8 mouse cellular contexts compared by ENCODE assay signal in genomic region chr19:4625179-4625828, GRCm38 (mm10). TPM values are rescaled to one million over a fixed set of nuclear protein-coding genes. Genes with fewer than 3 reads are reported as not detected.
DNase-seq lines count a peak whose midpoint lies in the region; ATAC-seq lines count a peak whose summit lies in the region.

Gene Rce1 (minus strand): TSS chr19:4625641.

- peak within 1 kb of the TSS; percentile 85 for H3K4me3 ChIP-seq in hindbrain, embryonic 13.5 days

- H3K27ac ChIP-seq in hindbrain, embryonic 13.5 days = peak within 1 kb of the TSS; percentile 95

- peaks cover 36% of the 10 kb centered on the region for H3K36me3 ChIP-seq in hindbrain, embryonic 13.5 days

- WGBS in hindbrain, embryonic 13.5 days = under 1% methylated on average over 64 of the region's 64 CpGs

- peak within 1 kb of the TSS; percentile 91 for H3K9ac ChIP-seq in hindbrain, embryonic 13.5 days

- peak; percentile 90 for DNase-seq in R1 (ENCODE audit: low read depth, low spot score)
- peak; percentile 92 to 95 for DNase-seq in cerebellum, postnatal 14 days
- peak; percentile 87 for DNase-seq in frontal cortex, postnatal 25 days (ENCODE audit: low spot score in 2 of 2)
- peak; percentile 89 to 93 for DNase-seq in layer of hippocampus, postnatal 25 days (ENCODE audit: extremely low spot score in 1 of 2, low spot score in 1 of 2)
- peak; percentile 89 for DNase-seq in lung, postnatal 25 days (ENCODE audit: low spot score)
- peak; percentile 78 for DNase-seq in retina, adult 2 months (ENCODE audit: low read depth, low spot score)
- DNase-seq in thymus, postnatal 25 days = peak; percentile 91

- peak; percentile 86 for ATAC-seq in hindbrain, embryonic 13.5 days (ENCODE audit: low FRiP score)

- no peaks in the 10 kb centered on the region for H3K9me3 ChIP-seq in hindbrain, embryonic 13.5 days

- H3K27me3 ChIP-seq in hindbrain, embryonic 13.5 days = no peaks in the 10 kb centered on the region

- H3K4me2 ChIP-seq in hindbrain, embryonic 13.5 days = peak within 1 kb of the TSS; percentile 94

- H3K4me1 ChIP-seq in hindbrain, embryonic 13.5 days (replicated peaks) = peaks cover 46% of the 10 kb centered on the region

RNA-seq across cellular contexts. Expression of gene Rce1, which starts in this region (rescaled TPM):
- polyA plus RNA-seq in hindbrain, embryonic 13.5 days (2015; fragmentation: Nextera tagmentation; extraction: Ambion mirVana) = 52.0 and 54.2 TPM in 2 replicates
- 10 to 100 TPM; 21.4 to 24.2 TPM for total RNA-seq in layer of hippocampus, postnatal 25 days (2021)

Comparison
In these comparisons a context has a peak if more than half of its experiments do, and no peak if none do; other contexts are left out.
1. Peak in every context shown above with its lines: DNase-seq, ATAC-seq, H3K4me3 ChIP-seq and H3K27ac ChIP-seq.